Mouse (Mus musculus) lung, postnatal 14 days (tissue): ENCODE results near the gene Snapc4.
A peak's percentile ranks its signal among the peaks of the same experiment; 100 is the strongest.

ENCODE experiments used
- DNase-seq: peaks from one replicate; pipeline ENCODE4 v3.0.0; 2021

Gene Snapc4

GRCm38 (mm10) chr2:26372396-26372795 is 8.1 kb downstream of the Snapc4 start:
- DNase-seq, result no peak

- no peak for DNase-seq
Measured at GRCm38 (mm10) chr2:26368572-26368971, 11.9 kb downstream of the Snapc4 start.

DNA sequence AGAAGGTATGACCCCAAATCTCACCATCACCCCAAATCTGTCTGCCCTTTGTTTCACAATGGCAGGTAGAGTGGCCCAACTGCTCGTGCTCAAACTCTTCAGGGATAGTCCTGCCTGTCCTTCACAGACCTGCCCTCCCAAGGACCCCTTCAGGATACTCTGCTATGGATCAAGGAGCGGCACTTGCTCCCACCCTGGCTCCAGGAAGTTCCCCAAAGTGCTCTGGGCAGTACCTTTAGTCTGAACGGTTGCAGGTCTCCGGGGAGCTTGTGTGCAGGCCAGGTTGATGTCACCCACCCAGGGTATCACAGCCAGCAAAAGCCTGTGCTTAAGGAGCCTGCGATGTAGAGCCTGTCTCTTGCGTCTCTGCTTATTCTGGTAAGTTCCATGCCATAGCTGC is 12.5 kb downstream of the Snapc4 start:
- DNase-seq, result no peak

GRCm38 (mm10) chr2:26364738-26365465 is 15.6 kb downstream of the Snapc4 start:
- DNase-seq, result peak; percentile 83

DNA sequence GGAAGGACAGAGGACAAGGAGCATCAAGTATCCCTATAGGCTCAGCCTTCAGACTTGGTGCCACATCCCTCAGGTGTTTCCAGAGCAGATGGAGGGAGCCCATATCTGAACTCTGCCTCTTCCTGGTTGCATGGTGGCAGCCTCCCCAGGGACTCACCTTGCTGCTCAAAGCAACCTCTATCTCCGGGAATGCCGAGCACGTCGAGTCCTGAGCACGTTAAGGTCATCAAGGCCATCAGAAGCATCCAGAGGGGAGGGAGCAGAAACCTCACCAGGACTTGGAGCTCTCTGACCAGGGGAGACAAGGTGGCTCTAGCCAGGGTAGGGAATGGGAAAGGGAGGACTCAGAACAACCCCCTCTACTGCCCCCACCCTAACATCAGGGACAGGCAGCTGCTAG is 17.0 kb downstream of the Snapc4 start:
- DNase-seq, result no peak

DNA sequence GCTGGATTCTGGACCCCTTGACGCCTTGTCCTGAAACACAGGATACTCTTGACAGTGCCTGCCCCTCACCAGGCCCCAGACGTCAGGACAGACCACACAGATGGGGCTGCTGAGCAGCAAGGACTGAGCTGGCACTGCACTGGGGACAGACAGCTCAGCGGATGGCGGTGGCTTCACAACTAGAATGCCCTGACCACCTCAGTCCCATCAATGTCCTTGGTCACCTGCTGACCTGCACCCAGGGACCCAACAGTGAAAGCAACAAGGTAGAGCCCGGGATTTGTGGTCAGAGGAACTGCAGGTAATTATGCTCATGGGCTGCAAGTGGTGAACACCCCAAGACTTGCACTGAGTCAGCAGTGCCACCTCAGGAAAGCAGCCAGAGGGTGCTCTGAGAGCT is 17.5 kb downstream of the Snapc4 start:
- DNase-seq, result no peak

DNA sequence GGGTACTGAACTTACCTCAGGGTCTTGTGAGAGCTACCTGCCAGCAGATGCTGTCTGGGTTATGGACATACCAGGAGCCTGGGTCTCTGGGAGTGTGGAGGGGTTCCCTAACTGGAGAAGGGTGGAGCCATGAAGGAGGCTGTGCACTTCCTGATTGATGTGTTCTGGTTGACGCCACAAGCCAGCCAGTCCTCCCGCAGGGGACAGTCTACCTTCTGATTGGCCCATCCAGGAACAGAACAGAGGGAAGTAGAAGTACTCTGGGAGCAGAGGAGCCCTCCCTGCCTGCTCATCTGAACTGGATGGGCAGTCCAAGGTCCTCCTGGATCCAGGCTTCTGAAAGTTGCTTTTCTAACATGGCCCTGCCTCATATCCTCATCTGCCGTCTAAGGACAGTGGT is 19.7 kb downstream of the Snapc4 start, which contains the start of gene Card9:
TSS of gene Card9 (minus strand) at position 147 of the 400 bp plus-strand sequence.
- DNase-seq, result no peak

DNA sequence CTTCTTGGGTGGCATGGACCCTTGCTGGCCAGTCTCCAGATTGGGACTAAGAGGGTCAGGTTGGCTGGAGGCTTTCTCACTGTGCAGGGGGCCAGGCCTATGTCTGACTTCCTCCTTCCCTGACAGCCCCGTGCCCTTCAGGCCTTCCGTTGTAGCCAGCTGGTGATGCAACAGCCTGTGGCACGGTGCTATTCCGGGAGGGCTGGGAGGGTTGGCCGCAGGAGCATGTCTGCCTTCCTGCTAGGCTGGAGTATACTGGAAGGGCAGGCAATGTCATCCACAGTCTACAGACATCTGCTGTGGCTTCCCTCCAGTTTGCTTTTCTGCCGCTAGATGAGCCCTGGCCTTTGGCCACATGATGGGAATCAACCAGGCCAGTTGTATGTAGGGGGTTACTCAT is 20.5 kb downstream of the Snapc4 start:
- DNase-seq, result no peak

DNA sequence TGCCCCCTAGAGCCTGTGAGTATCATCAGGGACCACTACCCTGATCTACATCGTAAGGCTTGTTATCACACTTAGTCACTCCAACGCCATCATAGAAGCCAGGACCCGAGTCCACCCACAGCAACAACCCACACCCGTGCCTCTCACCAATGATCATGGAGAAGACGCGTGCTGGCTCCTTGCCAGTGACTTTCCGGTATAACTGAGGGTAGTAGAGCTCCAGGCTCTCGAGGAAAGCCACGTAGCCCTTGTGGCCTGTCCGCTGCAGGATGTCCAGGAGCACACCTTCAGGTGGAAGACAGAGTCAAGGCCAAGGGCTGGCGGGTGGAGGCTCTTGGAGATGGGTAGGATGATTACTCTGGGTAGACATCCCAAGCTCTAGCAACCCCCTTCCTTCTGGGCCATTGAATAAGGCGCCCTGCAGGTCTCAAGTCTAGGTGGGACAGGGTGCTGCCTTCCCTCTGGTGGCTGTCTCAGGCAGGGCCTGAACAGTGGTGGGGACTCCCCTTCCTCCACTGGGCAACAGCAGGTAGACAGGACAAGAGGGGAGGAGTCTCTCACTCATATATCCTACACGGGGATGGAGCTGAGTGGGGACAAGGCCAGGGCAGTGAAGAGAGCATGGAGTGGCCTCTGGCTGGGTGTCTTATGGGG is 21.7 kb downstream of the Snapc4 start:
- DNase-seq, result no peak

DNA sequence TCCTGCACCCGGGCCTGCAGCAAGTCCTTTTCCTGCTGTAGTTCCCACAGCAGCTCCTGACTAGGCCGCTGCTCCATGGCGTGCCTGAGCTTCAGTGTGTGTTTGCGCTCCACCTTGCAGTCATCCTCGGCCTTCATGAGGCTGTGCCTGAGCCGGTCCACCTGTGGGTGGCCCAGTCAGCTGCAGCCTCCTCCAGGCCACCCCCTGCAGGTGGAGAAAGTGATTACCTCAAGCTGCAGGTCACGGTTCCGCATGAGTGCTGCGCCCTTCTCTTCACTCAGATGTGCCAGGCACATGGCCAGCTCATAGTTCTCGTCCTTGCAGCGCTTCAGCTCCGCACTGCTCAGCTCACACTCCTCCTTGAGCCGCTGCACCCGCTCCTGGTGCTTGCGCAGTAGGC is 23.0 kb downstream of the Snapc4 start:
- DNase-seq, result no peak

DNA sequence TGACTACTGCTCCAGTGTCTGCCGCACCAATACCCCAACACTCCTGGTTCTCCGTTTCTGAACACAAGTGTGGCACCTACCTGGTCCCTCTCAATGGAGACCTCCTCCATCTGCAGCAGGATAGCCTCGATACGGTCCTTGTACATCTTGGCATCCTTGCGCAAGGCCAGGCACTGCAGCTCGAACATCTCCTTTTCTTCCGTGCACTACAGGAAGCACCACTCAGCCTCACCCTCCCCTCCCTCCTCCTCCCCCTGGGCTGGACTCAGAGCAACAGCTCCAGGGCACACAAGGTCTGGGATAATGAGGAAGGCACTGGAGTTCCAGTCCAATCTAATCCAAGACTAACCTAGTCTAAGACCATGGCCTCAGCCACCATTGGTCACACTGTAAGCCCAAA is 23.8 kb downstream of the Snapc4 start:
- DNase-seq, result no peak

- DNase-seq, result no peak
Measured at GRCm38 (mm10) chr2:26356231-26356630, 24.2 kb downstream of the Snapc4 start.

- no peak for DNase-seq
Measured at GRCm38 (mm10) chr2:26354401-26354800, 26.1 kb downstream of the Snapc4 start.

DNA sequence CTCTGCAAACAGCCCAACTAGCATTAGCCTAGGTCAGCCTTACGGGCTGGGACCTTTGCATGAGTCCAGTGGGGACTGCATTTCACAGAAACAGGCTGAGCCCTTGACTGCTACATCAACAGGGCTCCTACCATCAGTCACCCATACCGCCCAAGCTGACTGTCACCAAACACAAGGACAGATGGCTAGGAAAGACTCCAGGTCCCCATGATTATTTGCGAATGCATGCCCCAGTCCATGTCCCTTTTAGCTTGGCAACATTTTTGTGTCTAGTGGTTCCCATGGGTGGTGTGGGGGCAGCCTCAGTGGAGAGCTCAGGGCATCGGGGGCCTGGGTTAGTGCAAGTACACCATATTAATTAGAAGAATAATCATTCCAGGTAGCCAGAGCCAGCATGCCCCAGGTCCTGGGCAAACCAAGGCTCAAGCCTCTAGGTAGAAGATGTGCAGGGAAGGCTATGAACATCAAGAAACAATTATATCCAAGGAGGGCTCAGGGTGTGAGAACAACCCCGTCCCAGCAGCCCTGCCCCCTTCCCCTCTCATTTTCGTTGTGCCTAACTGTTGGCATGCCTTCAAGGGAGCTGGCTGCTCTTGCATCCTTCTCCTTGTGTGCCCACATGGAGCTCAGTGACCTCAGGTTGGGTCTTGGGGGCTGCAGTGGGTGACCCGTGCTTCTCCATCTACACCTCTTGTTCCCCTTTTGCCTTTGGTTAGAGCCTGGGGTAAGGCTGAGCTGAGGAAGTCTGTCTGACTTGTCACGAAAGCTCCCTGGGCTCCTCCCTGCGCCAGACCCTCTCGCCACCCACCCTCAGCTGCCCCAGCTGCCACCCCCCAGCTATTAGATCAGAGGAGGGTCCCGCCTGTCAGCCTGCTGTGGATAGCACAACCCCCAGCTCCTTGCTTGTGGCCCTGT is 27.1 kb downstream of the Snapc4 start:
- DNase-seq, result no peak

DNA sequence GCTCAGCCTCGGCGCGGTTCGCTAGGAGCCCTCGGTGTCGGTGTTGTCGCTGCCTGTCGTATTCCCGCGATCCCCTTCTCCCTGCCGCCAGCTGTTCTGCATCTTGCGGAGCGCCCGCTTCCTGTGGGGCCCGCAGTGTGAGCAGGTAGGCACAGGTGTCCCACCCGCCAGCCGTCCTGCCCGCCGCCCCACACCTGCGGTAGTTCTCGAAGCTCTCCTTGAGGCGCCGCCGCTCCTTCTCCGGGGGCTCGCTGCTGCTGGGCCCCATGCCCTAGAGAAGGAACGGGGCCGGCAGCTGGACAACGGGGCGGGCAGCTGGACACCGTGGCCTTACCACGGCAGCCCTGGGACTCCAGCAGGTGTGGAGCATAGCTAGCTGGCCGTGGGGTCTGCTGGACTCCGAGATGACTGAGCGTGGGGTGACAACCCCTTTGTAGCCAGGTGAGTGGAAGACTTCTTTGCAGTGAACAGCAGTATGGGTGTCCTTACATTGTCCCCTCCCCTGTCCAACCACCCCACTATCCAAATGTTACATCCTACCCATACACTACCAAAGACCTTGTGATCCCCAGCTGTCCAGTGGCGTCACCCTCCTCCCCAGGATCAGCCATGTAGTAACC is 28.1 kb downstream of the Snapc4 start:
- no peak for DNase-seq

DNA sequence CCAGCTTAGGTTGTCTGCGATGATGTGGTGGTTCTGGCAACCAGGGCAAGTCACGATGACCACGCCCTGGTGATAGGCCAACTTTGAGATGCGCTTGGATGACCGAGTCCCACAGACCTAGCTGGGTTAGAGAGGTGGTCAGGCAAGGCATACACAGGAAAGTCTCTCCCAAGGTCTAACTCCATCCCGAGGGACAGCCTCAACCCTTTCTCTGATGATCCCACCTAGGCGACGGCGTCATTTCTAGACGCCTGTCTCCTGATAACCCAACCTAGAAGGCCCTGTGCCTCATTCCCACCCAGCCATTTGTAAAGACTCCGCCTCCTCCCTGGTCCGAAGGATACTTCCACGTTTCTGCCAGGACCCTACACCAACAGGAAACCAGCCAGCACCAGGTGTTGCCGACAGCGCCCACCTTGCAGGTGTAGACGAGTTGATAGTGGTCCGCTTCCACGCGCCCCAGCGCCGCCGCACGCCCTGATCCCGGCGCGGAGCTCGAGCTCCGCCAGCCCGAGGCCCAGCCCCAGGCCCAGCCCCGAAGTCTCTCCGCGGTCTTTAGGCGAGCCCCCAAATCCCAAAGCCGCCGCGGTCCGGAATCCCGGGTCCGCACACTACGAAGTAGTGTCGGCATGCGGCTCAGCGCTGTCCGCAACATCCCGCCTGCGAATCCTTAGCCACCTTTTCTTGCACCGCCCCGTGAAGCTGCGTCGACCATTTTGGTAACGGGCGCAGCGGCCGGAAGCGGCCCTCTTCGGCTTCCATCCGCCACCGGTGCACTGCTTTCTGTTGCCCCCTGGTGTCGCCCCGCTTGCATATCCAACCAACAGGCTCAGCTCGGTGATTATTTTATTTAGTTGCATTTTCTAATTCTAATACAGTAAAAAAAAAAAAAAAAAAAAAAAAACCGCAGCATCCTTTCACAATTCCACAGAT is 28.8 kb downstream of the Snapc4 start, which contains the start of gene Dnlz:
TSS of gene Dnlz (minus strand) at position 753 of the 933 bp plus-strand sequence.
- peak; percentile 95 for DNase-seq

- peak; percentile 63 for DNase-seq
Measured at GRCm38 (mm10) chr2:26348241-26348640, 32.2 kb downstream of the Snapc4 start.

DNA sequence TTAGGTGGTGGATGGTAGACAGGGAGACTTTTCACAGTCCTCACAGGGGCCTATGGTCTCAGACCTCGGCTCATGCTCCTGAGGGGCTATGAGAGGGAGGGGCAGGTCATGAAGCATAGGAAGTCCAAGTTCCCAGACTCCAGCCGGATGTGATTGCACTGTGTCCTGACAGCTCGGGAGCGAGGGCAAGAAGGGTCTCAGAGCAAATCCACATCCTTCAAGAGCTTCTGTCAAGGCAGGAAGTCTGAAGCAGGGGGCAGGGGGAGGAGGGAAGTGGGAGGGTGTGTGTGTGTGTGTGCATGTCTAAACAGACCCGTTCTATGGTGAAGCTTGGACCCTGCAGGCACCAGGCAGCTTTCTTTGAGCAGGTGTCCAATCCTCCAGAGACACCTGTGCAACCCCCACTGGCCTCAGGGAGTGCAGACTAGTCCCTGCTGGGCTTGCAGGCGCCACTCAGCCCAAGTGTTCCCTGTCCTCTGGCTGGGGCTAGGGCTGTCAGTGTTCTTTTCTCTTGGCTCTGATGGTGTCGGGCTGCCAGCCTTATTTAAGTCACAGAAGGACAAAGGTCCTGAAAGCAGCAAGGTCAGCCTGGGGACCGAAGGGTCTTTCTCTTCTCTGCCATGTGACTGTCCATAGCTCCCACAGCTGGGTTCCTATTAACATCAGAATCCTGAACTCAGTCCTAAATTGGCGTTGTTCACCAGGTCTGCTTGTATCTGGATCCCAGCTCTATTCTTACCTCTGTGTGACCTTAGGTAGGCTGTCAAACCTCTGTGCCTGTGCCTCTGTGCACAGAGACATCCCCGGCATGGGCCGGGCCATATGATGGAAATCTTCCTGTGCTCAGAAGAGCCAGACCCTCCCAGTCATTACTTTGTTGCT is 37.6 kb downstream of the Snapc4 start:
- peak; percentile 39 for DNase-seq

DNA sequence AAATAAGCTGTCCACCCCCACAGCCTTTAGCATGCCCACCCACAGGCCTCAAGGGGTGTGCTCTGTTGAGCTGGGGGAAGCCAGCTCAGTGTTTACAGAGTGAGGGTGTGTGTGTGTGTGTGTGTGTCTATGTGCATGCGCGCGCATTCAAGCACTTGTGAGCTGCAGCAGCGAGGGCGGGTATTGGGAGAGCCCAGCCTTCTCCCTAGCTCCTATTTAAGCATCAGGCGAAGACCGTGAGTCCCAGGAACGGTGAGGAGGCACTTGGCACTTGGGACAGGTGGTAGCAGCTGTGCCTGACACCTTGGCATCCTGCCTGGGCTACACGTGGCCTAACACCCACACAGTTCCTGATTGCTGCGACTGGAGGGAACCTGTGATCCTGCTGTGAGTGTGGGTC is 38.4 kb downstream of the Snapc4 start:
- DNase-seq, result peak; percentile 72

DNA sequence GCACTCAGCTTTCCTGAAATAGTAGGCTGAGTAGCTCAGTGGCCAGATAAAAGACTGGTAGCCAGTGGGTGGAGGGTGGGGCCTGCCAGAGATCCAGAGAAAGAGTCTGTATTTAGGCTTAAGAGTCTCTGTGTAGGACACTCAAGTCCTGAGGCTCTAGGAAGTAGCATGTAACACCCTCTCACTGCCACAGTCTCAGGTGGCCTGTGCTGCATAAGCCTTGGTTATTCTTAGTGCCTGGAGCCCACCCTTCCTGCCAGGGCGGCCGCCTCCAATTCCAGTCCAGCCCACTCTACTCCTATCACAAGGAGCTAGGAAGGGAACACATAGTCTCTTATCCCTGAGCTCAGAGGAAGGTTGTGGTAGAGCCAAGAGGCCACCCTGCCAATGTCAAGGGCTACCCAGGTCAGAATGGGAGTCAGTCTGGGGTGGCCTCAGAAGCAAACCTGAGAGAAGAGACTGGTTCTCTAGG is 38.9 kb downstream of the Snapc4 start:
- no peak for DNase-seq

DNA sequence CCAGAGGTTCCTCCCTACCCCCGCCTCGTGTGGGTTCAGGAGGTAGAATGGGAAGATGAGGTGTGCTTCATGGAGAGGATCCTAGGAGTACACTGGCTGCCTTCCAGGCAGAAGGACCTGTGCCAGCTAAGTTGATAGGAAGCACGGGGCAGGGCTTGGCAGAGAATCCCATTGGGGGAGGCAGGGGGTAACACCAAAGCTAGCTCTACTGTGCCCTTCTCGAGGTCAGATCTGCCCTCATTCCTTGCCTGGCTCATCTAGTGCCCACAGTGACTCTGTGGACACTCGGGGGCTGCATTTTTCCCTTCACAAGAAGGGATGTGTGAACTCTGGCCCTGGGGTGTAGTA is 41.3 kb downstream of the Snapc4 start:
- no peak for DNase-seq
